Comparison of ENCODE assay signal across 8 mouse cellular contexts in the genomic region with DNA sequence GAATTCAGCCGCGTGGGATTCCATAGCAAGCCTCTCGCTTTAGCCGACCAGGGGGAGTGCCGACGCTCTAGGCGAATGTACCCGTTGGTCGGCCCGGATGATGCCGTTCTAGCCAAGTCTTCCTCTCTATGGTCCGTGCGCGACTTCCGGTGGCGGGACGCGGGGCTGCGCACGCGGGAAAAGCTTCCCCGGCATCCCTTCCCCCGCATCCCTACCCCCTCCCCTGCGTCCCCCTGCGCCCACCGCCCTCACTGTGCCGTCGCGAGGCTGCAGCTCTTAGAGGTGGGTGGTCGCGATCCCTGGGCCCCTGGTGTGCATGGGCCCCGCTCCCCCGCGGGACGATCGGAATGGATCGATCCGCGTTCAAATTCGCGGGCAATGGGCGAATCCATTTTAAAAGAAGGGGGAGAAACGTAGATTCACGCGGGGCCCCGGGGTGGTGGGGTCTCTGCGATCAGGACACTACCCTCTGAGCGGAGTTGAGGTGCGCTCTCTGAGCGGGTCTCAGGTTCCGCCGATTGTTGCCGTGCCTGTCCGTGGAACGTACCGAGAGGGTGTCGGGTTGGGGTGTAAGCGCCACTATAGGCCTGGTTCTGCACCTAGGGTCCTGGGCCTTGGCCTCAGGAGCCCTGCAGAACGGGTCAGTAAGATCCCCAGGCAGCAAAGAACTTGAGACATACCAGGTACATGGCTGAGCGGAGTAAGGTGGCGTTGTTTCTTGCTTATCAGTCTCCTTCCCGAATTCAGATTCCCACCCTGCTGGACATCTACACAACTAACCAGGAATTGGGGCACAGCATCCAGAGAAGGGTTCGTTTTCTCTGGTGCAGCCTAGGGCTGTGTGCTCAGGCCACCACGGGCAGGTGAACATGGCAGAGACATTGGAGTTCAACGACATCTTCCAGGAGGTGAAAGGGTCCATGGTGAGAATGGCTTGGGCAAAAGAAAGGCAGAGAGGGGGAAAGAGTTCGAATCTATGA. TPM values are rescaled to one million over a fixed set of nuclear protein-coding genes. Genes with fewer than 3 reads are reported as not detected.
A peak's percentile ranks its signal among the peaks of the same experiment; 100 is the strongest.
DNase-seq lines count a peak whose midpoint lies in the region; ATAC-seq lines count a peak whose summit lies in the region.

Gene Ssrp1, plus strand, starts transcription at position 188 of the 980 bp plus-strand sequence.
Gene P2rx3, minus strand, starts transcription at position 416 of the 980 bp plus-strand sequence.

- peak within 1 kb of the TSS; percentile 98 for H3K27ac ChIP-seq in hindbrain, embryonic 10.5 days

- H3K4me1 ChIP-seq in hindbrain, embryonic 10.5 days (replicated peaks), result peaks cover 27% of the 10 kb centered on the region

- H3K9me3 ChIP-seq in hindbrain, embryonic 10.5 days, result no peaks in the 10 kb centered on the region

- peak; percentile 94 for ATAC-seq in frontal cortex, adult (ENCODE audit: low TSS enrichment)

- WGBS in hindbrain, embryonic 10.5 days, result under 1% methylated on average over 66 of the region's 66 CpGs

- peak within 1 kb of the TSS; percentile 84 for H3K4me3 ChIP-seq in hindbrain, embryonic 10.5 days

- no peaks in the 10 kb centered on the region for H3K27me3 ChIP-seq in hindbrain, embryonic 10.5 days (ENCODE audit: insufficient read depth, poor library complexity, severe bottlenecking)

- peaks cover 32% of the 10 kb centered on the region for H3K36me3 ChIP-seq in hindbrain, embryonic 10.5 days

- peak; percentile 96 for DNase-seq in NIH3T3 (ENCODE audit: low read depth)
- peak; percentile 92 for DNase-seq in cerebellum, adult 9-10 months
- DNase-seq in hindbrain, embryonic 10.5 days (ENCODE audit: low spot score), result peak; percentile 92
- DNase-seq in layer of hippocampus, postnatal 25 days (ENCODE audit: extremely low spot score in 1 of 2, low spot score in 1 of 2), result peak; percentile 87 to 89
- peak; percentile 92 for DNase-seq in lung, postnatal 14 days
- peak; percentile 88 for DNase-seq in ovary, postnatal 36 days (ENCODE audit: low spot score)
- DNase-seq in thymus, postnatal 14 days, result peak; percentile 92

RNA-seq across cellular contexts. Expression of gene Ssrp1, which starts in this region (rescaled TPM):
- polyA plus RNA-seq in hindbrain, embryonic 10.5 days (2016; fragmentation: Nextera tagmentation; extraction: Ambion mirVana), result 310 and 387 TPM in 2 replicates
- 100 to 1,000 TPM; 108 to 111 TPM for total RNA-seq in layer of hippocampus, postnatal 25 days (2021)

RNA-seq across cellular contexts. Expression of gene P2rx3, which starts in this region (rescaled TPM):
- 18.0 and 20.5 TPM in 2 replicates for polyA plus RNA-seq in hindbrain, embryonic 10.5 days (2016; fragmentation: Nextera tagmentation; extraction: Ambion mirVana)
- 1 to 10 TPM; 1.8 to 2.5 TPM for total RNA-seq in layer of hippocampus, postnatal 25 days (2021)

Comparison
In these comparisons a context has a peak if more than half of its experiments do, and no peak if none do; other contexts are left out.
1. Peak in every context shown above with its lines: DNase-seq, ATAC-seq, H3K4me3 ChIP-seq and H3K27ac ChIP-seq.